Mouse (Mus musculus) heart, postnatal 36 days (tissue): Measurements from ENCODE around the gene Kdm2b. TPM values are rescaled to one million over a fixed set of nuclear protein-coding genes. Genes with fewer than 3 reads are reported as not detected.

Source experiments
- total RNA-seq, 2 experiments: library from RNA; stranded (reverse); gene quantifications; 2 replicates each; pipeline ENCODE4 v1.2.3; 2021

Kdm2b gene
- total RNA-seq, 2 experiments from 2014 or later: 16.6 to 19.0 TPM

Other genes with a start within 250 kb of the Kdm2b start
- 10 to 100 TPM in 1 of 2 experiments, 1 to 10 TPM in 1; 9.2 to 11.2 TPM for gene Camkk2, start 210.4 kb downstream of the Kdm2b start, total RNA-seq
- gene Anapc5, start 168.5 kb downstream of the Kdm2b start, total RNA-seq: 100 to 1,000 TPM; 163 to 171 TPM
- 10 to 100 TPM; 25.6 to 30.1 TPM for gene Rnf34, start 139.8 kb downstream of the Kdm2b start, total RNA-seq
- 10 to 100 TPM; 16.7 to 19.3 TPM for gene Orai1, start 25.3 kb upstream of the Kdm2b start, total RNA-seq
- not detected for gene Morn3, start 57.2 kb upstream of the Kdm2b start, total RNA-seq
- 10 to 100 TPM in 1 of 2 experiments, 1 to 10 TPM in 1; 7.3 to 10.7 TPM for gene Tmem120b, start 78.6 kb upstream of the Kdm2b start, total RNA-seq
- under 1 TPM; 0.44 to 0.68 TPM for gene Rhof, start 142.9 kb upstream of the Kdm2b start, total RNA-seq
- 10 to 100 TPM; 18.5 to 21.5 TPM for gene Setd1b, start 152.4 kb upstream of the Kdm2b start, total RNA-seq
- gene Psmd9, start 179.6 kb upstream of the Kdm2b start, total RNA-seq: 10 to 100 TPM; 14.1 to 18.3 TPM
- not detected for gene Hpd, start 192.9 kb upstream of the Kdm2b start, total RNA-seq